Mouse (Mus musculus): ENCODE measurements around the gene Cda. TPM values are rescaled to one million over a fixed set of nuclear protein-coding genes. Genes with fewer than 3 reads are reported as not detected.

Gene Cda
- polyA plus RNA-seq, 1 experiment = 0.33 TPM

- Histone ChIP-seq H3K27me3 (ENCODE audit: control insufficient read depth, insufficient read depth, low read length) (no peaks in the 10 kb centered on the region), H3K4me3 (ENCODE audit: extremely low read depth, insufficient read depth, insufficient read length) (no peak overlapping the region), H3K36me3 (ENCODE audit: control insufficient read depth, insufficient read depth, low read length) (peaks cover 8% of the 10 kb centered on the region; the same call in 1 of the 2 replicates), H3K27ac (ENCODE audit: insufficient read depth, low read length) (no peak overlapping the region), H3K4me1 (ENCODE audit: control insufficient read depth, insufficient read depth, insufficient read length) (no peaks in the 10 kb centered on the region)
- DNase-seq (ENCODE audit: low read depth in 1 of 2, low spot score in 2 of 2) = peak; percentile 62 to 68
- 36% methylated on average over 10 of the region's 10 CpGs for WGBS
- TF ChIP-seq POLR2A (IDR thresholded peaks at IDR 0.05; ENCODE audit: low read depth, low read length) (no peak), CTCF (IDR thresholded peaks at IDR 0.05; ENCODE audit: extremely low read depth, insufficient read depth, insufficient read length, insufficient replicate concordance) (peak; percentile 100; the same call in 1 of the 2 replicates)
Measured at GRCm38 (mm10) chr4:138319508-138319907, 48.3 kb downstream of the Cda start.

DNA sequence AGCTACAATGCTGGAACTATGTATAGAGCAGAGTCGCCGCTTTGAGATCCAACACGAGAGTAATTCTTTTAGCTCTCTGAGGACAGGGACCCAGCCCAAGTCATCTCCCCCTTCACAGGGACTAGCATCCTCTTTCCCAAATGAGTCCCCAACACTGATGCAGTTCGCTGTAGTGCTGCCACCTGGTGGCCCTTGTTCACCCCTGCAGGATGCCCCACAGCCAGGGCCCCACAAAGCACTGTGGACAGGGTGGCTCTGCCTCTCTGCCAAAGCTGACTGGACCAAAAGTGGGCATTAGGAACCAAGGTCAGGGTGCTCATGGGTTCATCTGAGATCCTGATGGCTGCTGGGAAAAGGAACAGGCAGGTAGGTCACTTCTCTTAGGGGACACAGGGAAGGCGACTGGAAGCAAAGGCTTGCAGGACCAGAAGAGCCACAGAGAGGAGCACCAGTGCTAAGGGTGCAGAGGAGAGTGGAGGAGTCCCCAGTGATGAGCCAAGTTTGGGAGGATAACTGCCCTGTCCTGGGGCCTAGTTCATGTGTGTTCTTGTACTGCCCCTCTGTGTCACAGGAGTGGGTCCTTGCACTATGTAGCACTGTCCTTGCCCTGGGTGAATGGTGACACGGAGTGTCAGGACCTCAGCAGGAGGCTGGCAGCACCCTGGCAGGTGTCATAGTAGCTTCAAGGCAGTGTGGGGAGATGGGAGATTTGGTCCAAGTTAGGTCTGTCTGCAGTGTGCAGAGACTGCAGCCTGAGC lies 49.1 kb downstream of the Cda start:
- Histone ChIP-seq H3K4me3 (ENCODE audit: extremely low read depth, insufficient read depth, insufficient read length) (no peak overlapping the region), H3K27ac (ENCODE audit: insufficient read depth, low read length) (no peak overlapping the region), H3K36me3 (ENCODE audit: control insufficient read depth, insufficient read depth, low read length) (peaks cover 15% of the 10 kb centered on the region; the same call in 1 of the 2 replicates), H3K27me3 (ENCODE audit: control insufficient read depth, insufficient read depth, low read length) (no peaks in the 10 kb centered on the region), H3K4me1 (ENCODE audit: control insufficient read depth, insufficient read depth, insufficient read length) (no peaks in the 10 kb centered on the region)
- WGBS = 67% methylated on average over 6 of the region's 6 CpGs
- peak in 1 of 2 experiments; percentile 45 for DNase-seq (ENCODE audit: low read depth in 1 of 2, low spot score in 2 of 2)
- TF ChIP-seq POLR2A (IDR thresholded peaks at IDR 0.05; ENCODE audit: low read depth, low read length) = no peak
- TF ChIP-seq CTCF (IDR thresholded peaks at IDR 0.05; ENCODE audit: extremely low read depth, insufficient read depth, insufficient read length, insufficient replicate concordance) = peak; percentile 78; the same call in 1 of the 2 replicates

- DNase-seq (ENCODE audit: low read depth in 1 of 2, low spot score in 2 of 2) = no peak
- peaks cover 21% of the 10 kb centered on the region for H3K36me3 ChIP-seq (ENCODE audit: control insufficient read depth, insufficient read depth, low read length)
Measured at GRCm38 (mm10) chr4:138316369-138316768, 51.4 kb downstream of the Cda start.

DNA sequence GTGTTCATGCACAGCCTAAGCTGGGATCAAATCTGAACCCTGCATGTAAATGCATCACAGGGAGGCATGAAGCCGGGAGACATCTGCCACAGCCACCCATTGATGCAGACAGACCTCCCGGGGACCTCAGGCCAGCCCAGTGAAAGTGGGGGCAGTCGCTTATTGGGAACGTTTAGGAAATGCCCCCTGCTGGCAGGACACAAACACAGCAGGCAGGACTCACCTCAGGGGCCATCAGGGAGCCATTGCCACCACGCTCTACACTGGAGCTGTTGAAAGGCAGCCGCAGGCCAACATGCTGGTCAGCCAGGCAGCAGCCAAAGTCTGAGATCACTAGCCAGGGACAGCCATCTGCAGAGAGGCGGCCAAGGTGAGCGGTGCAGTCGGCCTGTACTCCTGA lies 52.0 kb downstream of the Cda start:
- TF ChIP-seq POLR2A (IDR thresholded peaks at IDR 0.05; ENCODE audit: low read depth, low read length) (no peak), CTCF (IDR thresholded peaks at IDR 0.05; ENCODE audit: extremely low read depth, insufficient read depth, insufficient read length, insufficient replicate concordance) (peak; percentile 25; the same call in 1 of the 2 replicates)
- WGBS = 86% methylated on average over 9 of the region's 9 CpGs
- Histone ChIP-seq H3K4me1 (ENCODE audit: control insufficient read depth, insufficient read depth, insufficient read length) (no peaks in the 10 kb centered on the region), H3K27me3 (ENCODE audit: control insufficient read depth, insufficient read depth, low read length) (no peaks in the 10 kb centered on the region), H3K27ac (ENCODE audit: insufficient read depth, low read length) (no peak overlapping the region), H3K4me3 (ENCODE audit: extremely low read depth, insufficient read depth, insufficient read length) (no peak overlapping the region), H3K36me3 (ENCODE audit: control insufficient read depth, insufficient read depth, low read length) (peaks cover 25% of the 10 kb centered on the region)
- DNase-seq (ENCODE audit: low read depth in 1 of 2, low spot score in 2 of 2) = no peak

More at GRCm38 (mm10) chr4:138316369-138316768, 51.4 kb downstream of the Cda start:
- 96% methylated on average over 6 of the region's 6 CpGs for WGBS
- Histone ChIP-seq H3K4me3 (ENCODE audit: extremely low read depth, insufficient read depth, insufficient read length) (no peak overlapping the region), H3K27ac (ENCODE audit: insufficient read depth, low read length) (no peak overlapping the region), H3K4me1 (ENCODE audit: control insufficient read depth, insufficient read depth, insufficient read length) (no peaks in the 10 kb centered on the region), H3K27me3 (ENCODE audit: control insufficient read depth, insufficient read depth, low read length) (no peaks in the 10 kb centered on the region)
- 0 out of 2 replicates have a peak, but pooled peaks have one; percentile 4 for TF ChIP-seq CTCF (IDR thresholded peaks at IDR 0.05; ENCODE audit: extremely low read depth, insufficient read depth, insufficient read length, insufficient replicate concordance)
- TF ChIP-seq POLR2A (IDR thresholded peaks at IDR 0.05; ENCODE audit: low read depth, low read length) = no peak

DNA sequence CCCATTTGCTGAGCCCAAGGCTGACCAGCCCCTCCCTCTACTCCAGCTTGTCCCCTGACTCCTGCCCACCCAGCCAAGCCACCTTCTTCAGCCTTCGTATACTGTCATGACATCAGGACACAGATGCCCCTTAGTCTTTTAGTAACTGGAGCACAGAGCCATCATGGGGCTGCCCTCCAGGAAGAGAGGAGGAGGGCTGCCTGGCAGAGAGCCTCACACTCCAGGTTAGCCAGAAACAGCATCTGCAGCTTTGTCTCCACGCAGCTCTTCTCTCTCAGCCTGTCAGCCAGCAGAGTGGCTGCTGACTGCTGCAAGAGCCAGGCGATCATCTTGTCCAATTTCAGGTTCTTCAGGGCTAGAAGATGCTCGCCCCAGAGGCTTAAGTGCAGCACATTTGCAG lies 54.0 kb downstream of the Cda start:
- no peak for TF ChIP-seq CTCF (IDR thresholded peaks at IDR 0.05; ENCODE audit: extremely low read depth, insufficient read depth, insufficient read length, insufficient replicate concordance)
- no peak for TF ChIP-seq POLR2A (IDR thresholded peaks at IDR 0.05; ENCODE audit: low read depth, low read length)
- Histone ChIP-seq H3K4me3 (ENCODE audit: extremely low read depth, insufficient read depth, insufficient read length) (no peak overlapping the region), H3K27ac (ENCODE audit: insufficient read depth, low read length) (no peak overlapping the region), H3K4me1 (ENCODE audit: control insufficient read depth, insufficient read depth, insufficient read length) (no peaks in the 10 kb centered on the region), H3K36me3 (ENCODE audit: control insufficient read depth, insufficient read depth, low read length) (peaks cover 37% of the 10 kb centered on the region), H3K27me3 (ENCODE audit: control insufficient read depth, insufficient read depth, low read length) (no peaks in the 10 kb centered on the region)
- no peak for DNase-seq (ENCODE audit: low read depth in 1 of 2, low spot score in 2 of 2)
- WGBS = 90% methylated on average over 4 of the region's 4 CpGs

- WGBS = 90% methylated on average over 11 of the region's 11 CpGs
- DNase-seq (ENCODE audit: low read depth in 1 of 2, low spot score in 2 of 2) = no peak
- Histone ChIP-seq H3K27ac (ENCODE audit: insufficient read depth, low read length) (no peak overlapping the region), H3K4me1 (ENCODE audit: control insufficient read depth, insufficient read depth, insufficient read length) (no peaks in the 10 kb centered on the region), H3K36me3 (ENCODE audit: control insufficient read depth, insufficient read depth, low read length) (peaks cover 38% of the 10 kb centered on the region), H3K4me3 (ENCODE audit: extremely low read depth, insufficient read depth, insufficient read length) (no peak overlapping the region), H3K27me3 (ENCODE audit: control insufficient read depth, insufficient read depth, low read length) (no peaks in the 10 kb centered on the region)
- TF ChIP-seq POLR2A (IDR thresholded peaks at IDR 0.05; ENCODE audit: low read depth, low read length) (no peak), CTCF (IDR thresholded peaks at IDR 0.05; ENCODE audit: extremely low read depth, insufficient read depth, insufficient read length, insufficient replicate concordance) (no peak)
Measured at GRCm38 (mm10) chr4:138313021-138313420, 54.8 kb downstream of the Cda start.

DNA sequence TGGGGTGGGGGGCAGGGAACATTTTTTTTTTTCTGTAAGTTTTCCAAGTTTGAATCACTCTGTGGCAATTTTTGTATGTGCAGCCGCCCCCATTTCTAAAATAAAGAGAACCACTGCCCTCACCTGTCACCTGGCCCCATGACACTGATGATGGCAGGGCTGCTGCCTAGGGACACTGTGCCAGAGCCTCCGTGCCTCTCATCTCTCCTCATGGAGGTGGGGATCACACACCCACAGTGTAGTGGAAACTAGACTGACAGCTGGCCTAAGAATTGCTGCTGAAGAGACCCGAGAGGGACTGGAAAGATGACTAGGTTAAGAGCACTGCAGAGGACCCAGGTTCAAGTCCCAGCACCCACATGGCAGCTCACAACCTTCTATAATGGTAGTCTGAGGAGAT lies 55.7 kb downstream of the Cda start:
- WGBS = 91% methylated on average over 3 of the region's 3 CpGs
- H3K27me3 ChIP-seq (ENCODE audit: control insufficient read depth, insufficient read depth, low read length) = no peaks in the 10 kb centered on the region
- no peaks in the 10 kb centered on the region; the same call in 1 of the 2 replicates for H3K4me1 ChIP-seq (ENCODE audit: control insufficient read depth, insufficient read depth, insufficient read length)
- no peak overlapping the region for H3K4me3 ChIP-seq (ENCODE audit: extremely low read depth, insufficient read depth, insufficient read length)
- TF ChIP-seq POLR2A (IDR thresholded peaks at IDR 0.05; ENCODE audit: low read depth, low read length) = no peak
- TF ChIP-seq CTCF (IDR thresholded peaks at IDR 0.05; ENCODE audit: extremely low read depth, insufficient read depth, insufficient read length, insufficient replicate concordance) = no peak
- no peak for DNase-seq (ENCODE audit: low read depth in 1 of 2, low spot score in 2 of 2)
- H3K27ac ChIP-seq (ENCODE audit: insufficient read depth, low read length) = no peak overlapping the region
- H3K36me3 ChIP-seq (ENCODE audit: control insufficient read depth, insufficient read depth, low read length) = peaks cover 36% of the 10 kb centered on the region
